Mouse (Mus musculus): ENCODE measurements around the gene Ccdc34. TPM values are rescaled to one million over a fixed set of nuclear protein-coding genes. Genes with fewer than 3 reads are reported as not detected.

Gene Ccdc34
- total RNA-seq, 2 experiments from 2014 or later, result 11.9 to 13.3 TPM

- TF ChIP-seq CTCF (IDR thresholded peaks at IDR 0.05), result no peak
- DNase-seq (ENCODE audit: extremely low spot score in 1 of 2, low spot score in 2 of 2), result no peak
- intact Hi-C loops (cut with DNase I), result no loop called here
Measured at GRCm38 (mm10) chr2:110188696-110189397, 171.2 kb downstream of the Ccdc34 start.

GRCm38 (mm10) chr2:110190416-110190815 is 172.8 kb downstream of the Ccdc34 start:
- no peak for TF ChIP-seq CTCF (IDR thresholded peaks at IDR 0.05)
- no peak overlapping the region for H3K4me3 ChIP-seq
- intact Hi-C loops (cut with DNase I), result no loop called here
- no peak for DNase-seq (ENCODE audit: extremely low spot score in 1 of 2, low spot score in 2 of 2)
- H3K27ac ChIP-seq, result no peak overlapping the region

More at GRCm38 (mm10) chr2:110188696-110189397, 171.2 kb downstream of the Ccdc34 start:
- Histone ChIP-seq H3K4me3 (no peak overlapping the region), H3K27ac (no peak overlapping the region)

GRCm38 (mm10) chr2:110191186-110191690 is 173.6 kb downstream of the Ccdc34 start:
- Histone ChIP-seq H3K27ac (no peak overlapping the region), H3K4me3 (no peak overlapping the region)
- no peak for TF ChIP-seq CTCF (IDR thresholded peaks at IDR 0.05)
- DNase-seq (ENCODE audit: extremely low spot score in 1 of 2, low spot score in 2 of 2), result no peak
- intact Hi-C loops (cut with DNase I), result no loop called here

GRCm38 (mm10) chr2:110191965-110192701 is 174.5 kb downstream of the Ccdc34 start:
- intact Hi-C loops (cut with DNase I), result no loop called here
- TF ChIP-seq CTCF (IDR thresholded peaks at IDR 0.05), result no peak
- H3K27ac ChIP-seq, result no peak overlapping the region
- DNase-seq (ENCODE audit: extremely low spot score in 1 of 2, low spot score in 2 of 2), result no peak
- no peak overlapping the region for H3K4me3 ChIP-seq

- DNase-seq (ENCODE audit: extremely low spot score in 1 of 2, low spot score in 2 of 2), result no peak
- TF ChIP-seq CTCF (IDR thresholded peaks at IDR 0.05), result no peak
- no peak overlapping the region for H3K27ac ChIP-seq
- intact Hi-C loops (cut with DNase I), result no loop called here
- no peak overlapping the region for H3K4me3 ChIP-seq
Measured at GRCm38 (mm10) chr2:110192702-110193312, 175.2 kb downstream of the Ccdc34 start.

- DNase-seq (ENCODE audit: extremely low spot score in 1 of 2, low spot score in 2 of 2), result no peak
- intact Hi-C loops (cut with DNase I), result no loop called here
- Histone ChIP-seq H3K4me3 (no peak overlapping the region), H3K27ac (no peak overlapping the region)
- no peak for TF ChIP-seq CTCF (IDR thresholded peaks at IDR 0.05)
Measured at GRCm38 (mm10) chr2:110196551-110196950, 178.9 kb downstream of the Ccdc34 start.

GRCm38 (mm10) chr2:110199648-110200047 is 182.0 kb downstream of the Ccdc34 start:
- Histone ChIP-seq H3K4me3 (no peak overlapping the region), H3K27ac (no peak overlapping the region)
- intact Hi-C loops (cut with DNase I), result no loop called here
- no peak for DNase-seq (ENCODE audit: extremely low spot score in 1 of 2, low spot score in 2 of 2)
- no peak for TF ChIP-seq CTCF (IDR thresholded peaks at IDR 0.05)

GRCm38 (mm10) chr2:110201770-110202169 is 184.2 kb downstream of the Ccdc34 start:
- intact Hi-C loops (cut with DNase I), result no loop called here
- TF ChIP-seq CTCF (IDR thresholded peaks at IDR 0.05), result no peak
- H3K27ac ChIP-seq, result no peak overlapping the region
- H3K4me3 ChIP-seq, result no peak overlapping the region
- no peak for DNase-seq (ENCODE audit: extremely low spot score in 1 of 2, low spot score in 2 of 2)

GRCm38 (mm10) chr2:110202716-110203497 is 185.3 kb downstream of the Ccdc34 start:
- DNase-seq (ENCODE audit: extremely low spot score in 1 of 2, low spot score in 2 of 2), result no peak
- no peak overlapping the region for H3K4me3 ChIP-seq
- intact Hi-C loops (cut with DNase I), result no loop called here
- H3K27ac ChIP-seq, result no peak overlapping the region
- no peak for TF ChIP-seq CTCF (IDR thresholded peaks at IDR 0.05)

GRCm38 (mm10) chr2:110204169-110204568 is 186.6 kb downstream of the Ccdc34 start:
- DNase-seq (ENCODE audit: extremely low spot score in 1 of 2, low spot score in 2 of 2), result no peak
- intact Hi-C loops (cut with DNase I), result no loop called here

GRCm38 (mm10) chr2:110204705-110205318 is 187.2 kb downstream of the Ccdc34 start:
- Histone ChIP-seq H3K27ac (no peak overlapping the region), H3K4me3 (no peak overlapping the region)
- intact Hi-C loops (cut with DNase I), result loop anchor here (1.0 to 5.0 kb wide), 3 partner anchors 143 to 301 kb away; partner anchors contain the start of gene Ccdc34
- peak; percentile 95 for TF ChIP-seq CTCF (IDR thresholded peaks at IDR 0.05)
- DNase-seq (ENCODE audit: extremely low spot score in 1 of 2, low spot score in 2 of 2), result peak; percentile 73 to 81

More at GRCm38 (mm10) chr2:110204169-110204568, 186.6 kb downstream of the Ccdc34 start:
- no peak overlapping the region for H3K27ac ChIP-seq
- TF ChIP-seq CTCF (IDR thresholded peaks at IDR 0.05), result no peak
- no peak overlapping the region for H3K4me3 ChIP-seq
